ENCODE assay signal across 14 mouse cellular contexts in genomic region chr10:16341496-16341895, GRCm38 (mm10).
"Had no signal": no experiment of that assay in that cellular context is flagged by ENCODE, and none has a peak within 500 bp of the region (broad histone marks: within the 10 kb centered on the region; RNA-seq: fewer than 3 reads in every experiment).

No protein-coding gene starts in this region.

- H3K9me3 ChIP-seq: limb, embryonic 12.5 days; liver, embryonic 13.5 days; megakaryocyte, embryonic 14.5 days; midbrain, embryonic 15.5 days; neural tube, embryonic 12.5 days had no signal

- H3K27me3 ChIP-seq: limb, embryonic 12.5 days; liver, embryonic 13.5 days; megakaryocyte, embryonic 14.5 days; midbrain, embryonic 15.5 days; neural tube, embryonic 12.5 days had no signal

- DNase-seq: kidney, adult 11 months; kidney, postnatal 14 days; liver; liver, embryonic 13.5 days; liver, postnatal 0 days; thymus, adult 18-20 months; thymus, postnatal 14 days had no signal

- H3K4me1 ChIP-seq: limb, embryonic 12.5 days; liver, embryonic 13.5 days; megakaryocyte, embryonic 14.5 days; midbrain, embryonic 15.5 days; neural tube, embryonic 12.5 days had no signal

- ATAC-seq: liver, postnatal 0 days; midbrain, embryonic 15.5 days had no signal

- H3K36me3 ChIP-seq: limb, embryonic 12.5 days; liver, embryonic 13.5 days; midbrain, embryonic 15.5 days; neural tube, embryonic 12.5 days had no signal

- H3K27ac ChIP-seq: limb, embryonic 12.5 days; liver, embryonic 13.5 days; macrophage; midbrain, embryonic 15.5 days; neural tube, embryonic 12.5 days; stomach, postnatal 0 days had no signal

- H3K4me2 ChIP-seq: limb, embryonic 12.5 days; liver, embryonic 13.5 days; midbrain, embryonic 11.5 days; midbrain, embryonic 15.5 days; neural tube, embryonic 12.5 days had no signal

- H3K9ac ChIP-seq: limb, embryonic 12.5 days; liver, embryonic 13.5 days; liver, postnatal 0 days; midbrain, embryonic 15.5 days; neural tube, embryonic 12.5 days had no signal

- H3K4me3 ChIP-seq: limb, embryonic 12.5 days; liver, embryonic 13.5 days; megakaryocyte, embryonic 14.5 days; midbrain, embryonic 15.5 days; neural tube, embryonic 12.5 days had no signal
